Mouse (Mus musculus): ENCODE measurements around the gene Serpinb1a. TPM values are rescaled to one million over a fixed set of nuclear protein-coding genes. Genes with fewer than 3 reads are reported as not detected.

The Serpinb1a gene
- polyA plus RNA-seq, 1 experiment from 2014 or later: 2.9 TPM

DNA sequence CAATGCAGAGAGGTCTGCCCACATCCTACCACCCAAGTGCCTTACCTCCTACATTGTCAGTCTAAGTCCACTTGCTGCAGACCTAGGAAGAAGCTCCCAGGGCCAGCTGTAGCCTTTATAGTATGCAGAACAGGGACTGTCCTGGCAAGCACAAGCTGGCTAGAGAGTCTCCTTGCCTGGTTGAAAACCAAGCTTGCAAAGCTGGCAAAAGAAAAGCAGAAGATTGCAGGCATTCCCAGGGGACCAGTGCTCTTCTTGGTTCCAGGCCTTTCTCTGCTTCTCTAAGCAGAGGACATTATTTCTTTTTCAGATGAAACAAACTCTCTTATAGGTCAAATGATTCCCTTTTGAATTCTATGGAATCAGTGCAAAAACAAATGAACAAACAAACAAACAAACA is 12.5 kb upstream of the Serpinb1a start:
- Histone ChIP-seq H3K36me3 (replicated peaks) (no peaks in the 10 kb centered on the region), H3K27me3 (replicated peaks) (no peaks in the 10 kb centered on the region), H3K9ac (no peak overlapping the region), H3K27ac (no peak overlapping the region), H3K4me1 (no peaks in the 10 kb centered on the region), H3K9me3 (no peaks in the 10 kb centered on the region), H3K4me2 (no peak overlapping the region), H3K4me3 (no peak overlapping the region)
- no peak for ATAC-seq (replicated peaks)

GRCm38 (mm10) chr13:32860821-32861220 is 9.8 kb upstream of the Serpinb1a start:
- 87% methylated on average over 3 of the region's 3 CpGs for WGBS
- Histone ChIP-seq H3K4me2 (no peak overlapping the region), H3K27ac (no peak overlapping the region), H3K9me3 (no peaks in the 10 kb centered on the region), H3K4me3 (no peak overlapping the region), H3K4me1 (no peaks in the 10 kb centered on the region), H3K27me3 (replicated peaks) (no peaks in the 10 kb centered on the region), H3K9ac (no peak overlapping the region), H3K36me3 (replicated peaks) (no peaks in the 10 kb centered on the region)
- ATAC-seq (replicated peaks): no peak

GRCm38 (mm10) chr13:32853073-32853472 is 2.1 kb upstream of the Serpinb1a start:
- Histone ChIP-seq H3K36me3 (replicated peaks) (no peaks in the 10 kb centered on the region), H3K9me3 (no peaks in the 10 kb centered on the region), H3K4me3 (no peak overlapping the region), H3K4me2 (no peak overlapping the region), H3K27ac (0 out of 2 replicates have a peak overlapping the region, but pooled peaks have one; percentile 20), H3K4me1 (0 out of 2 replicates have a peak, but pooled peaks cover 2% of the 10 kb centered on the region), H3K27me3 (replicated peaks) (peaks cover 9% of the 10 kb centered on the region; the same call in 1 of the 2 replicates), H3K9ac (no peak overlapping the region)
- ATAC-seq (replicated peaks): peak; percentile 90
- 15% methylated on average over 2 of the region's 2 CpGs for WGBS

DNA sequence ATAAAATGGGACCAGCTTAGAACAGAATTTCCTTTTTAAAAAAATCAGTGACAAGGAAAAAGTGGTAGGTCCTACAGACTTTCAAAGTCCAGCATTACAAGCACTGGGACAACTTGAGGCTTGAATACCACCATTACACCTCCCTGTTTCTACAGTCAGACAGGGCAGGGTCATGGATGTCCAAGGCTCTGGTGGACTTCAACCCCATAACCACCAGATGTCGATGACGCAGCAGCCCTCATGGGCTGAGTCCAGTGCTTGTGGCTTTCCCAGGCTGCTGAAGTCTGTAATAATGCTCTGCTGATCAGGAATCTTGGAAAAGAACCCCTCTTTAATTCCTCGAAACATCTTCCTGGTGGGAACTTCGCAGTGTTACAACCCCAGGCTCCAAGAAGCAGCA is 1.6 kb upstream of the Serpinb1a start:
- peak; percentile 16; the same call in 1 of the 2 replicates for ATAC-seq (replicated peaks)
- WGBS: 66% methylated on average over 4 of the region's 4 CpGs

DNA sequence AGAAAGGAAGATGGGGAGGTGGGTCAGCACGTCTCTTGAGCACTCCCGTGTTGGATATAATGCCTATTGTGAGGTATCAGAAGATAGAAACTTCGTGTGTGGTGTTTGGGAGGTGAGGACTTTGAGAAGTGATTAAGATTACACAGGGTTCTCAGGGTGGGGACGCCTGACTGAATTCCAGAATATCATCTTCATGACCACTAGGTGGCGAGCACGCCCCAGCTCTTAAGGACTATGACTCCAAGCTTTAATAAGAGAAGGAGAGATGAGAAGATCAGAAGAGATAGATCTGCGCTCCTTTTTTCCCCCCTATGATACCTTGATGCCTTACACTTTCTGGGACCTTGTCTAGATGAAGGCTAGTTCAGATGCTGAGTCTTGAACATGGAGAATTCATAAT is 982 bp upstream of the Serpinb1a start:
- no peak overlapping the region for H3K4me2 ChIP-seq
- no peak overlapping the region for H3K9ac ChIP-seq
- H3K27me3 ChIP-seq (replicated peaks): peaks cover 9% of the 10 kb centered on the region; the same call in 1 of the 2 replicates
- H3K27ac ChIP-seq: no peak overlapping the region
- WGBS: 10% methylated on average over 7 of the region's 7 CpGs
- ATAC-seq (replicated peaks): peak; percentile 77
- no peaks in the 10 kb centered on the region for H3K9me3 ChIP-seq
- no peak overlapping the region for H3K4me3 ChIP-seq
- 0 out of 2 replicates have a peak, but pooled peaks cover 2% of the 10 kb centered on the region for H3K4me1 ChIP-seq
- H3K36me3 ChIP-seq (replicated peaks): no peaks in the 10 kb centered on the region

More for the DNA sequence above, 1.6 kb upstream of the Serpinb1a start:
- H3K27me3 ChIP-seq (replicated peaks): peaks cover 9% of the 10 kb centered on the region; the same call in 1 of the 2 replicates
- H3K4me1 ChIP-seq: 0 out of 2 replicates have a peak, but pooled peaks cover 2% of the 10 kb centered on the region
- H3K4me3 ChIP-seq: no peak overlapping the region
- no peak overlapping the region for H3K9ac ChIP-seq
- no peaks in the 10 kb centered on the region for H3K9me3 ChIP-seq
- H3K36me3 ChIP-seq (replicated peaks): no peaks in the 10 kb centered on the region
- 0 out of 2 replicates have a peak overlapping the region, but pooled peaks have one; percentile 20 for H3K27ac ChIP-seq
- H3K4me2 ChIP-seq: no peak overlapping the region

GRCm38 (mm10) chr13:32850156-32850555 is 829 bp downstream of the Serpinb1a start:
- H3K4me1 ChIP-seq: 0 out of 2 replicates have a peak, but pooled peaks cover 2% of the 10 kb centered on the region
- H3K27ac ChIP-seq: no peak overlapping the region
- peaks cover 9% of the 10 kb centered on the region; the same call in 1 of the 2 replicates for H3K27me3 ChIP-seq (replicated peaks)
- H3K36me3 ChIP-seq (replicated peaks): no peaks in the 10 kb centered on the region
- H3K4me3 ChIP-seq: no peak overlapping the region
- ATAC-seq (replicated peaks): no peak
- WGBS: 94% methylated on average over 1 of the region's 1 CpGs
- H3K9me3 ChIP-seq: no peaks in the 10 kb centered on the region
- H3K9ac ChIP-seq: no peak overlapping the region
- no peak overlapping the region for H3K4me2 ChIP-seq

DNA sequence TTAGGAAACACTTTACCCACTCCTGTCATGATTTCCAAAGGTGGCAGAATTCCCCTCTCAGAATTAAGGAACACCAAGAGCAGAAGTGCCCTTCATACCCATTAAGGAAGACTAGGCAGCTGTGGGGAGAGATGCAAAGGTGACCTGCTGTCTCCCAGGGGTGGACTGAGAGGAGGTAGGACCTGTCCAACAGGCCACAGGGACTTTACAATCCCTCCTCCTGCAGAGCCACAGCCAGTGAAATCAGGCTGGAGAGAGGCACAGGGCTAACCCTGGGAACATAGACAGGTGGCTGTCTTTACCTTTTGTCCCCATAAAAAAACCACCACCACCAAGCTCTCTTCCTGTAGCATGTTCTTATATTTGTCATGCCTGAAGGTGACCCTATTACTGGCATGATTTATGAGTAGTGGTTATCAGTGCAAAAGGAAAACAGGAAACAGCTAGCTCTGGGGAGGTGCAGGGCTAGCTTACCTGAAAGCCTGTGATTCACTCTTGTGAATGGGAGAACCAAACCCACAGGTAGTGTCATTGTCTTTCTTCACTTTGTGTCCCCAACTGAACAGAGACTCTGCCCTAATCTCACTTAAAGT is 1.4 kb downstream of the Serpinb1a start:
- H3K4me1 ChIP-seq: 0 out of 2 replicates have a peak, but pooled peaks cover 2% of the 10 kb centered on the region

DNA sequence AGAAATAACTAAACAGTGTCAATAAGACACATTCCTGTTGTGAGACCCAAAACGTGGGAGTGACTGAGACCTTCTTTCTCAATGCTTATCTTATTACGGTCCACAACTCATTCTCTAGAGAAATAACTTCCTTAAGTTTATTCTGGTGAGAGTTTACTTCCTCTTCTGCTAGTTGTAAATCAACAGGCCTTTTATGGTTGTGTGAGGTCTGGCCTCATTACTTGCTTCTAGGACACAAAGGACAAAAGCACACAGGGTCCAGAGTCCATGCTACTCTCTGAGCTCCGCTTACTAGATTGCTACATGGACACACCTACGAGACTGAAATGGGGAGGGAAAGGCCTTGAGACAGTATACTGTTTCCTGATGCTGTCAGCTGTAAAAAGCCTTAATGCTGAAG is 1.9 kb downstream of the Serpinb1a start:
- 80% methylated on average over 4 of the region's 4 CpGs for WGBS
- H3K4me2 ChIP-seq: no peak overlapping the region
- H3K9me3 ChIP-seq: no peaks in the 10 kb centered on the region
- ATAC-seq (replicated peaks): no peak
- H3K9ac ChIP-seq: no peak overlapping the region
- H3K27me3 ChIP-seq (replicated peaks): peaks cover 9% of the 10 kb centered on the region; the same call in 1 of the 2 replicates
- H3K27ac ChIP-seq: no peak overlapping the region
- no peak overlapping the region for H3K4me3 ChIP-seq
- no peaks in the 10 kb centered on the region for H3K36me3 ChIP-seq (replicated peaks)
- 0 out of 2 replicates have a peak, but pooled peaks cover 2% of the 10 kb centered on the region for H3K4me1 ChIP-seq

More for the DNA sequence above, 1.4 kb downstream of the Serpinb1a start:
- ATAC-seq (replicated peaks): no peak
- Histone ChIP-seq H3K9ac (no peak overlapping the region), H3K27ac (no peak overlapping the region), H3K27me3 (replicated peaks) (peaks cover 9% of the 10 kb centered on the region; the same call in 1 of the 2 replicates), H3K36me3 (replicated peaks) (no peaks in the 10 kb centered on the region), H3K4me3 (no peak overlapping the region), H3K9me3 (no peaks in the 10 kb centered on the region), H3K4me2 (no peak overlapping the region)

- Histone ChIP-seq H3K36me3 (replicated peaks) (no peaks in the 10 kb centered on the region), H3K4me2 (no peak overlapping the region), H3K9me3 (no peaks in the 10 kb centered on the region), H3K27me3 (replicated peaks) (peaks cover 5% of the 10 kb centered on the region; the same call in 1 of the 2 replicates), H3K9ac (no peak overlapping the region), H3K27ac (no peak overlapping the region), H3K4me3 (no peak overlapping the region), H3K4me1 (no peaks in the 10 kb centered on the region)
- no peak for ATAC-seq (replicated peaks)
These were observed 4.8 kb downstream of the Serpinb1a start for GRCm38 (mm10) chr13:32846221-32846620.

GRCm38 (mm10) chr13:32841349-32841748 is 9.6 kb downstream of the Serpinb1a start:
- WGBS: 90% methylated on average over 3 of the region's 3 CpGs
- Histone ChIP-seq H3K9ac (no peak overlapping the region), H3K9me3 (no peaks in the 10 kb centered on the region), H3K27me3 (replicated peaks) (no peaks in the 10 kb centered on the region), H3K27ac (no peak overlapping the region), H3K4me2 (no peak overlapping the region), H3K36me3 (replicated peaks) (no peaks in the 10 kb centered on the region), H3K4me1 (no peaks in the 10 kb centered on the region), H3K4me3 (no peak overlapping the region)
- ATAC-seq (replicated peaks): no peak

- no peak for ATAC-seq (replicated peaks)
- Histone ChIP-seq H3K4me2 (no peak overlapping the region), H3K4me1 (no peaks in the 10 kb centered on the region), H3K9me3 (no peaks in the 10 kb centered on the region), H3K27ac (no peak overlapping the region), H3K9ac (no peak overlapping the region), H3K27me3 (replicated peaks) (no peaks in the 10 kb centered on the region), H3K36me3 (replicated peaks) (no peaks in the 10 kb centered on the region), H3K4me3 (no peak overlapping the region)
- 43% methylated on average over 1 of the region's 1 CpGs for WGBS
These were observed 11.7 kb downstream of the Serpinb1a start for GRCm38 (mm10) chr13:32839314-32839713.

- no peak overlapping the region for H3K9ac ChIP-seq
- no peak for ATAC-seq (replicated peaks)
- no peaks in the 10 kb centered on the region for H3K4me1 ChIP-seq
- no peaks in the 10 kb centered on the region for H3K9me3 ChIP-seq
- H3K4me3 ChIP-seq: no peak overlapping the region
- no peaks in the 10 kb centered on the region for H3K36me3 ChIP-seq (replicated peaks)
- H3K27me3 ChIP-seq (replicated peaks): no peaks in the 10 kb centered on the region
- WGBS: 95% methylated on average over 5 of the region's 5 CpGs
- H3K4me2 ChIP-seq: no peak overlapping the region
- no peak overlapping the region for H3K27ac ChIP-seq
These were observed 16.5 kb downstream of the Serpinb1a start for GRCm38 (mm10) chr13:32834513-32834912.

DNA sequence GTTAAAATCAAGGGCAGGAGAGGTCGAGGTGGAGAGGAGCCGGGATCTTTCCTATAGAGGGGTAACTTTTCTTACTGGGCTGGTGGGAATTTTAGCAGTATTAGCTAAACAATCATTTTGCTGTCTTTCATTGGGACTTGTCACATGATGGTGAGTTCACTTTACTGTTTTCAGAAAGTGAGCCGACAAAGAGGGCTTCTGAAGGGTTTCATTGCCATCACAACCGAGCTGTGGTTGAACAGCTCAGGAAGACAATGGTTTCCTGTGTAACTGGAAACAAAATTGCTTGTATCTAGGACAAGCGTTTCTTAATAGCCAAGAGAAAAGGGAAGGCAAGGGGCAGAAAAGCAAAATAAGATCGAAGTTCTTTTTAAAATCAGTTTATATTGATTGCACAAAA is 17.7 kb downstream of the Serpinb1a start:
- no peaks in the 10 kb centered on the region for H3K36me3 ChIP-seq (replicated peaks)
- H3K27ac ChIP-seq: no peak overlapping the region
- H3K4me1 ChIP-seq: no peaks in the 10 kb centered on the region
- 72% methylated on average over 6 of the region's 6 CpGs for WGBS
- ATAC-seq (replicated peaks): no peak
- H3K27me3 ChIP-seq (replicated peaks): no peaks in the 10 kb centered on the region
- H3K4me3 ChIP-seq: no peak overlapping the region
- no peak overlapping the region for H3K4me2 ChIP-seq
- H3K9ac ChIP-seq: no peak overlapping the region
- no peaks in the 10 kb centered on the region for H3K9me3 ChIP-seq

Measured in midbrain, embryonic 15.5 days (tissue).